11 mouse cellular contexts compared by ENCODE assay signal in genomic region chr7:142575491-142575890, GRCm38 (mm10). TPM values are rescaled to one million over a fixed set of nuclear protein-coding genes. Genes with fewer than 3 reads are reported as not detected.
DNase-seq lines count a peak whose midpoint lies in the region; ATAC-seq and TF ChIP-seq lines count a peak whose summit lies in the region.
"Had no signal": no experiment of that assay in that cellular context is flagged by ENCODE, and none has a peak within 500 bp of the region (broad histone marks: within the 10 kb centered on the region; RNA-seq: fewer than 3 reads in every experiment).

No protein-coding gene starts in this region.

- H3K4me1 ChIP-seq in heart, embryonic 16.5 days (ENCODE audit: control insufficient read depth, insufficient read depth, low read length) = peaks cover 59% of the 10 kb centered on the region
- H3K4me1 ChIP-seq in neural tube, embryonic 12.5 days = peaks cover 40% of the 10 kb centered on the region
- peaks cover 47% of the 10 kb centered on the region for H3K4me1 ChIP-seq in limb, embryonic 14.5 days (ENCODE audit: control insufficient read depth, insufficient read depth, low read length)
- peaks cover 13% of the 10 kb centered on the region for H3K4me1 ChIP-seq in stomach, postnatal 0 days (replicated peaks; ENCODE audit: control insufficient read depth, insufficient read depth)

- no peaks in the 10 kb centered on the region for H3K36me3 ChIP-seq in heart, embryonic 16.5 days (ENCODE audit: control insufficient read depth, insufficient read depth)
- no peaks in the 10 kb centered on the region for H3K36me3 ChIP-seq in neural tube, embryonic 12.5 days
- peaks cover 14% of the 10 kb centered on the region for H3K36me3 ChIP-seq in limb, embryonic 14.5 days (ENCODE audit: control insufficient read depth, insufficient read depth, low read length)
- no peaks in the 10 kb centered on the region for H3K36me3 ChIP-seq in stomach, postnatal 0 days (ENCODE audit: control insufficient read depth, insufficient read depth, low read length)

- H3K4me2 ChIP-seq in heart, embryonic 16.5 days (ENCODE audit: low read depth, low read length) = peak overlapping the region; percentile 59
- peak overlapping the region; percentile 38 for H3K4me2 ChIP-seq in neural tube, embryonic 12.5 days (replicated peaks)
- H3K4me2 ChIP-seq in limb, embryonic 14.5 days (replicated peaks; ENCODE audit: low read depth, low read length, severe bottlenecking) = peak overlapping the region; percentile 58
- H3K4me2 ChIP-seq in stomach, postnatal 0 days (replicated peaks; ENCODE audit: low read depth) = peak overlapping the region; percentile 57

- peaks cover 8% of the 10 kb centered on the region for H3K9me3 ChIP-seq in heart, embryonic 16.5 days (replicated peaks; ENCODE audit: control insufficient read depth, low read length)
- peaks cover 2% of the 10 kb centered on the region; the same call in 1 of the 2 replicates for H3K9me3 ChIP-seq in neural tube, embryonic 12.5 days
- peaks cover 7% of the 10 kb centered on the region; the same call in 1 of the 2 replicates for H3K9me3 ChIP-seq in limb, embryonic 14.5 days (ENCODE audit: control insufficient read depth, low read length)
- no peaks in the 10 kb centered on the region for H3K9me3 ChIP-seq in stomach, postnatal 0 days (ENCODE audit: control insufficient read depth, low read length)

- intact Hi-C loops in heart, postnatal 25 days (cut with DNase I) = no loop called here
- intact Hi-C loops in left cerebral cortex, adult 2 months (cut with DNase I) = no loop called here

- no peak for ATAC-seq in heart, embryonic 16.5 days (replicated peaks; ENCODE audit: extremely low read depth, insufficient read depth, low FRiP score)
- no peak for ATAC-seq in neural tube, embryonic 12.5 days (ENCODE audit: low FRiP score, low read depth)
- no peak for ATAC-seq in limb, embryonic 14.5 days (ENCODE audit: low FRiP score, low read depth)
- no peak for ATAC-seq in stomach, postnatal 0 days (ENCODE audit: low FRiP score, low TSS enrichment)

- H3K27me3 ChIP-seq in heart, embryonic 16.5 days (ENCODE audit: control insufficient read depth, insufficient read depth, low read length) = no peaks in the 10 kb centered on the region
- no peaks in the 10 kb centered on the region for H3K27me3 ChIP-seq in neural tube, embryonic 12.5 days (replicated peaks)
- no peaks in the 10 kb centered on the region for H3K27me3 ChIP-seq in limb, embryonic 14.5 days (ENCODE audit: control insufficient read depth, insufficient read depth, low read length)
- no peaks in the 10 kb centered on the region for H3K27me3 ChIP-seq in stomach, postnatal 0 days (ENCODE audit: control insufficient read depth, insufficient read depth, low read length)

- no peak for DNase-seq in heart, postnatal 25 days (ENCODE audit: low spot score)
- DNase-seq in neural tube, embryonic 10.5 days (ENCODE audit: extremely low spot score, low spot score) = no peak
- DNase-seq in limb, embryonic 14.5 days (ENCODE audit: low spot score) = no peak
- no peak for DNase-seq in stomach, postnatal 0 days (ENCODE audit: low spot score)
- DNase-seq in thymus, postnatal 0 days (ENCODE audit: low spot score) = no peak
- DNase-seq in left cerebral cortex, adult 2 months (ENCODE audit: extremely low spot score in 1 of 2, low spot score in 2 of 2) = no peak
- DNase-seq: adrenal gland, postnatal 14 days; cerebellum, adult 18-20 months; kidney, postnatal 14 days had no signal

- WGBS in heart, embryonic 16.5 days = 63% methylated on average over 12 of the region's 12 CpGs
- WGBS in neural tube, embryonic 12.5 days = 88% methylated on average over 12 of the region's 12 CpGs
- WGBS in limb, embryonic 14.5 days = 62% methylated on average over 12 of the region's 12 CpGs
- 59% methylated on average over 12 of the region's 12 CpGs for WGBS in stomach, postnatal 0 days

- peak overlapping the region; percentile 42 for H3K9ac ChIP-seq in heart, embryonic 16.5 days (ENCODE audit: low read length)
- no peak overlapping the region for H3K9ac ChIP-seq in neural tube, embryonic 12.5 days
- peak overlapping the region; percentile 89 for H3K9ac ChIP-seq in limb, embryonic 14.5 days (ENCODE audit: low read depth, low read length, severe bottlenecking)
- peak overlapping the region; percentile 23 for H3K9ac ChIP-seq in stomach, postnatal 0 days (ENCODE audit: low read length)

- no peak for TF ChIP-seq POLR2A in limb, embryonic 14.5 days (IDR thresholded peaks at IDR 0.05; ENCODE audit: borderline replicate concordance, extremely low read depth, insufficient read depth, insufficient read length)

- peak overlapping the region; percentile 58 for H3K4me3 ChIP-seq in heart, embryonic 16.5 days (ENCODE audit: low read length)
- no peak overlapping the region for H3K4me3 ChIP-seq in neural tube, embryonic 12.5 days
- H3K4me3 ChIP-seq in limb, embryonic 14.5 days (replicated peaks; ENCODE audit: low read length) = peak overlapping the region; percentile 52
- peak overlapping the region; percentile 43 for H3K4me3 ChIP-seq in stomach, postnatal 0 days (ENCODE audit: low read depth, low read length)
- no peak overlapping the region for H3K4me3 ChIP-seq in left cerebral cortex, adult 2 months

- H3K27ac ChIP-seq in heart, embryonic 16.5 days (ENCODE audit: low read length) = peak overlapping the region; percentile 91
- H3K27ac ChIP-seq in neural tube, embryonic 12.5 days = no peak overlapping the region
- H3K27ac ChIP-seq in limb, embryonic 14.5 days (replicated peaks; ENCODE audit: low read depth, low read length) = peak overlapping the region; percentile 96
- H3K27ac ChIP-seq in stomach, postnatal 0 days (replicated peaks) = peak overlapping the region; percentile 81
- H3K27ac ChIP-seq in left cerebral cortex, adult 2 months = no peak overlapping the region

- TF ChIP-seq EP300 in stomach, postnatal 0 days (optimal IDR thresholded peaks at IDR 0.05) = no peak

- no peak for TF ChIP-seq CTCF in stomach, postnatal 0 days (IDR thresholded peaks at IDR 0.05; ENCODE audit: low read depth)
- TF ChIP-seq CTCF in left cerebral cortex, adult 2 months (IDR thresholded peaks at IDR 0.05) = no peak

RNA-seq across cellular contexts. Expression of gene Mrpl23, which starts 43.0 kb away (rescaled TPM):
- 14.2 and 20.0 TPM in 2 replicates for polyA plus RNA-seq in heart, embryonic 16.5 days (2015; fragmentation: Nextera tagmentation; extraction: Ambion mirVana)
- 10 to 100 TPM; 16.1 to 39.0 TPM for total RNA-seq in heart, postnatal 25 days (2021)
- polyA plus RNA-seq in neural tube, embryonic 12.5 days (2016; fragmentation: Nextera tagmentation; extraction: Ambion mirVana) = 13.5 and 14.7 TPM in 2 replicates
- 94.6 and 97.2 TPM in 2 replicates for polyA plus RNA-seq in limb, embryonic 14.5 days (2012; rRNA removed)
- 30.0 and 40.8 TPM in 2 replicates for polyA plus RNA-seq in limb, embryonic 14.5 days (2014; fragmentation: Nextera tagmentation; extraction: Ambion mirVana)
- 17.7 and 19.4 TPM in 2 replicates for polyA plus RNA-seq in stomach, postnatal 0 days (2015; fragmentation: Nextera tagmentation; extraction: Ambion mirVana)
- polyA plus RNA-seq in thymus, postnatal 0 days (2015; fragmentation: Nextera tagmentation; extraction: Ambion mirVana) = 20.1 and 20.7 TPM in 2 replicates
- total RNA-seq in left cerebral cortex, adult 2 months (2021) = 1 to 10 TPM; 4.7 to 6.7 TPM

Comparison
In these comparisons a context has a peak if more than half of its experiments do, and no peak if none do; other contexts are left out.
1. H3K27ac ChIP-seq: peak in heart, embryonic 16.5 days (single experiment), limb, embryonic 14.5 days (single experiment) and stomach, postnatal 0 days (single experiment); none in neural tube, embryonic 12.5 days (single experiment) and left cerebral cortex, adult 2 months (single experiment).
2. H3K4me3 ChIP-seq: peak in heart, embryonic 16.5 days (single experiment), limb, embryonic 14.5 days (single experiment) and stomach, postnatal 0 days (single experiment); none in neural tube, embryonic 12.5 days (single experiment) and left cerebral cortex, adult 2 months (single experiment).
3. Peak in every context shown above with its lines, with median percentiles within 50 percentile points of each other: H3K4me2 ChIP-seq.